Mouse (Mus musculus) heart, postnatal 36 days (tissue): ENCODE results near the gene Fam222b. TPM values are rescaled to one million over a fixed set of nuclear protein-coding genes. Genes with fewer than 3 reads are reported as not detected.

ENCODE experiments used
- DNase-seq, 2 experiments: peaks; one replicate each; pipeline ENCODE4 v3.0.0; 2021 to 2022
- intact Hi-C: fragments of 180-260 bp; cut with DNase I; formaldehyde crosslinking; loops from one replicate; pipeline ENCODE4 v1.15.1; 2025
- total RNA-seq, 2 experiments: library from RNA; stranded (reverse); gene quantifications; 2 replicates each; pipeline ENCODE4 v1.2.3; 2021

The Fam222b gene
- total RNA-seq, 2 experiments from 2014 or later: 11.7 to 12.3 TPM

DNA sequence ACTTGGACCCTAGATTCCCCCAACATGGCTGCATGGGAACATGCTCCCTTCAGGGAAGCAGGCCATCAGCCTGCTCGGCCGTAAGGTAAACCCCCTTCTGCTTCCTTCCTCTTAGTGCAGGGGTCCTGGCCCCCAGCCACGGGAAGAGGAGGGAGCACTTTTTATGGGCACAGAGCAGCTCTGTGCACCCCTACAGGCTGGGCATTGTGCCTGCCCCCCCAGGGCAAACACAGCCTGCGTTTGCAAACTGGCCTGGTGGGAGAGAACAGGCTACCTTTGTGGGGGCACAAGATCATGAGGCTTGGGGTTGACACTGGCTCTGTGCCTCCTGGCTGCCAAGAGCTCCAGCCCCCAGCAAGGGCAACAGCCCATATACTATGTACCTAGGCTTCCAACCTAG is 67.5 kb downstream of the Fam222b start:
- DNase-seq: no peak
- intact Hi-C loops: loop anchor here (5.0 kb wide), 2 partner anchors 80 to 100 kb away; partner anchors contain the start of gene Eral1

DNA sequence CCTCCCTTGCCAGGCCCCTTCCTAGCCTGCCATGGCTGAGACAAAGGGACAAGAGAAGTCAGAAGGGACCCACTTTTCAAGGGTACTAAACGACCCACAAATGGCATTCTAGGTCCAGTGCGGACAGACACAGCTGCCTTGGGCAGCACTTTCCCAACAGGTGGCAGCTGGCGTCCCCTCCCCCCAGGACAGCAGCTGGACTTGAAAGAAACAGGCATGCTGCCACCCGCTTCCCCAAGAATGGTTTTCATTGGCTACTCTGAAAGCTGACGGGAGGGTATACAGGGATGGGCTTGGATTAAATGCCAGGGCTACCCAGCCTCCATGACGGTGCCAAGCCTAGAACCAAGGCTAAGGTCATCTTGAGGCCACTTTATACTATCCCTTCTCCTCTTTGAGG is 68.0 kb downstream of the Fam222b start:
- intact Hi-C loops: loop anchor here (5.0 kb wide), 2 partner anchors 80 to 100 kb away; partner anchors contain the start of gene Eral1
- DNase-seq: no peak

- no peak for DNase-seq
- intact Hi-C loops: loop anchor here (5.0 kb wide), 2 partner anchors 81 to 101 kb away; partner anchors contain the start of gene Eral1
Measured at GRCm38 (mm10) chr11:78163045-78163444, 68.6 kb downstream of the Fam222b start.

GRCm38 (mm10) chr11:78163681-78164603 is 69.5 kb downstream of the Fam222b start:
- intact Hi-C loops: loop anchor here (5.0 kb wide), 2 partner anchors 82 to 102 kb away; partner anchors contain the start of gene Eral1
- peak; percentile 53 to 62 for DNase-seq

DNA sequence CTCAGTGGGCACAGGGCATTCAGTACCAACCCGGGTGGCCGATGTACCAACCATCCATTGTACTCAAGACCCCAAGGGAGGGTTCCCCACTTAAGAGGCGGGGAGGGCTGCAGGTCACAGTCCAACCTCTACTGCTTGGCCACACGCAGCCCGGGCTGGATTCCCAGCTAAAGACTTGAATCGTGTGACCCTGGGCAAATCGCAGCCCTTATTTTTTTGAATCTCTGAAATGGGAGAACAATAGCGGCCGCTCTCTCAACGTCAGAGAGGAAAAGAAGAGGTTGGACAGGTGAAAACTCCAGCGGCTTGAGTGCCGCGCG is 70.1 kb downstream of the Fam222b start:
- intact Hi-C loops: loop anchor here (5.0 kb wide), 2 partner anchors 82 to 102 kb away; partner anchors contain the start of gene Eral1
- no peak for DNase-seq

DNA sequence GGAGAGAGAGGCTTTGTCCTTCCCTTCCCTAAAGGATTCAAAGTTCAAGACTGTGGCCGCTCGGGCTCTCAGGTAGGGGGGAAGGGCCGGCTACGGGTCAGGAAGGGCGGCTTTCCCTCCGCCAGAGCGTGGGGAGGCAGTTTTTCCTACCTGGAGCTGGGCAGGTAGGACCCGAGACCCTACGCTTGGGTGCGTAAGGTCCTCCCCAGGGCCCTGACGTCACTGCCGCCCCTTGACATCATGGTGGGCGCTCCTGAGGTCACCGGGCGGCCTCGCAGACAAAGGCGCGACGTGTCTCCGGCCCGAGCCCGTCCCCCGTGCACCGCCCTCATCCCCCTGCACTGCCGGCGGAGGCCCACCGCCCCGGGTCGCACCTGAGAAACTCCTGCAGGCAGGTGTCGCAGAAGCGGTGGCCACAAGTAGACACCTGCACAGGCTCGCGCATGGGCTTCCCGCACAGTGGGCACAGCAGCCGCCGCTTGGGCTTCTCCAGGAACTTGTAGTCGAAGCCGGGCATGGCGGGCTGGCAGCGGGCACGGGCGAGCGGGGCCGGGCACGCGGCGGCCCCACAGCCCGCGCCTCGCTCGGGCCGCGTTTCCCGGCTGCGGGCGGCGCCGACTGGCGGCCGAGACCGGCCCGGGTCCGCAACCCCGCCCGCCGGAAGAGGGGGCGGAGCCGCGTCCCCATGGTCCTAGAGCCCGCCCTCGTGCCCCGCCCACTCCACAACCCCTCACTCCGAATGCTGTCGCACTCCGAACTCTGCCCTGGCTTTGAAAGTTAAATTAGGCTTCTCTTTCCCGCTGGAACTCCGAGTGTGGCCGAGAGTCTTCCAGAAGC is 70.7 kb downstream of the Fam222b start, which contains the start of gene Traf4:
Gene Traf4, minus strand, starts transcription at position 666 of the 837 bp plus-strand sequence.
- DNase-seq: peak; percentile 86 to 88
- intact Hi-C loops: loop anchor here (5.0 kb wide), 2 partner anchors 83 to 103 kb away; partner anchors contain the start of gene Eral1

DNA sequence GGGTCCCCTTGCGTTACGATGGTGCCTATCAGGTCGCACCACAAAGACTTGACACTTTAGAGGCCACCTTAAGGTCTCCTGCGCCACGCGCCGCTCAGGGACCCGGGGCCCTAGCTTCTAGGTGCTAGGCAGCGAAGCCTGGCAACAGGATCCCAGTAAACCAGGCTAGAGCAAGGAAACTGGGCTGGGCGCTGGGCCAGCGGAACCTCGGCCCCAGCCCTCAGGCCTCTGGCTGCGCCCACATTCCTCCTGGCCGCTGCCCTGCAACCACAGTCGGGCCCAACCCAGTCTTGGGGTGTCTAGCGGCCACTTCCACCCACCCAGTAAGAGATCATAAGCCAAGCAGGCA is 71.3 kb downstream of the Fam222b start:
- intact Hi-C loops: no loop called here
- no peak for DNase-seq

DNA sequence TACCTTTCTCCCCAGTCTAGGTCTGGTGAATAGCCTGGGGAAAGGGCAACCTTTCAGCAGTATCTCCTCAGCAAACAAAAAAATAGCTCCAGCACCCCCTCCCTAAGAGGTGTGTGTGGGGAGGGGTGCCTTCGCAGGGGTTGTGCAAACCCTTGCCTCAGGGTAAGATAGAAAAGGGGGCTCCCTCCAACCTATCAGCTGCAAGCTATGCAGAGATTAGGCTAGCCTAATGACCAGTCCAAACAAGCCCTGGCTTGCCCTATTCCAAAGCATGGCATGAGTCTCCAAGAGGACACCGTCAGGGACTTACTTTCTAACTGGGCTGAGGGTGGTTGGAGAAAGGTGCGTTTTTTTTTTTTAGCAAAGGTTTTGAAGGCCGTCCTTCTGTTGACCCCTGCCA is 71.7 kb downstream of the Fam222b start:
- intact Hi-C loops: no loop called here
- no peak for DNase-seq

DNA sequence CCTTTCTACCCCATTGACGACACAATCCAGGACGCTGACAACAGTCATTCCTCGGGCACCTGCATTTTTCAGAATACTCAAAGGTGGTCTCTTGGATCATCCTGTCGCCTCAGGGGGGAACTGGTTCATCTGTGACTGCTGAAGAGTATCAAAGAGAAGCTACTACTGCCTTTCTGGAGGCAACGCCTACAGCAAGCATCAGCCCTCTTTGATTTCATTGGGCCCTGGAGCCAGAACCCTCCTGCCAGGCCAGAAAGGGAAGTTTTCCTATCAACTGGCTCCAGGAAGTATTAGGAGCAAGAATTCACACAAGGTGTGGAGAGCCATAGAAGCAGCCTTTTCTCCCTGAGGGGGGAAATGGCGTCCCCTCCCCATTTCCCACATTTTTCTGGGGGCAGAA is 72.2 kb downstream of the Fam222b start:
- intact Hi-C loops: no loop called here
- no peak for DNase-seq

DNA sequence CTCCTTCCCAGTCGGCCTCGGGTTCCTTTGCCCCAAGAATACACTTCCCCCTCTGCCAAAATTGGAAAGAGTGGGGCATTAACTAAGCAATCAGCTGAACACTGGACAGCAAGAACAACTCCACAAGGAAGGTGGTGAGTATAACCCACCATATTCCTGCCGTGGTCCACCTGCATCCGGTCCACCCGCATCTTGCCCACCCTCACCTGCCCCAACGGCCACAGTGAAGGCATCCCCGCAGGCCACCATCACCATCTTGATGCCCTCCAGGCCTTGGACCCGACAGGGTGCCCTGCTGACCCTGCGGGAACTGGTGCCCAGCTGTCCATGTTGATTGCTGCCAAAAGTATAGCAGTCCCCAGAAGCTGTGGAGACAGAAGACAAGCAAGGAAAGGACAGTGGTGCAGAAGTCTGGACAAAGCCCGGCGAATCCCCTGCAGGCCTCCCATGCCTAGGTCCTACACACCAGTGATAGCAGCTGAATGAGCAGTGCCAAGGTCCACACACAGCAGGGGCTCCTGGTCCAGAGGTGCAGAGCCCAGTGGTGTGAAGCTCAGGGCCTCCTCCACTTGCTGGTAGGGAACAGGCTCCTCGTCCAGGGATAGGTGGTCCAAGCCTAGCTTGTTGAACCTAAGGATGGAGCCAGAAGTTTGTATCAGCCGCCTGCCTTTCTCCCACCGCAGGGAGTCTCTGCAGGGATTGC is 72.9 kb downstream of the Fam222b start:
- DNase-seq: no peak
- intact Hi-C loops: no loop called here

- DNase-seq: no peak
- intact Hi-C loops: no loop called here
Measured at GRCm38 (mm10) chr11:78168541-78169468, 74.3 kb downstream of the Fam222b start.

DNA sequence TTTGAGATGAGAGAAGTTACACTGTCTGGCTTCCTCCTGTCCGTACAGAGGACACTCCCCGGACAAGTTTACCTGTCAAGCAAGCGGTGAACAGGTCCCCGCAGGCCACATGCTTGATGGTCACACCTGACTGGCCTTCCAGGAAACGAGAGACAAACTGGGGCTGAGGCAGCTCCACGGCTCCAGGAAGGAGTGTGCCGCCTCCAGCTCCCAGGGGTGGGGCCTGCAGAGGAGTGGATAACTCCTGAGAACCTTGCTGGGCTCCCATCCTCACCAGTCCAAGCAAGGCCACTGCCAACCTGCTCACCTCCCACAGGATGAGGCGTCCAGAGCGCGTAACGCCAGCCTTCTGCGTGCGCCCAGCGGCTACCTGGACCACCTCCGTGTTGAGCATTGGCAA is 75.8 kb downstream of the Fam222b start:
- DNase-seq: no peak
- intact Hi-C loops: loop anchor here (10.0 kb wide), 1 partner anchor 346 kb away; no protein-coding TSS in a partner anchor

GRCm38 (mm10) chr11:78171328-78171727 is 76.9 kb downstream of the Fam222b start:
- intact Hi-C loops: loop anchor here (10.0 kb wide), 1 partner anchor 347 kb away; no protein-coding TSS in a partner anchor
- no peak for DNase-seq

DNA sequence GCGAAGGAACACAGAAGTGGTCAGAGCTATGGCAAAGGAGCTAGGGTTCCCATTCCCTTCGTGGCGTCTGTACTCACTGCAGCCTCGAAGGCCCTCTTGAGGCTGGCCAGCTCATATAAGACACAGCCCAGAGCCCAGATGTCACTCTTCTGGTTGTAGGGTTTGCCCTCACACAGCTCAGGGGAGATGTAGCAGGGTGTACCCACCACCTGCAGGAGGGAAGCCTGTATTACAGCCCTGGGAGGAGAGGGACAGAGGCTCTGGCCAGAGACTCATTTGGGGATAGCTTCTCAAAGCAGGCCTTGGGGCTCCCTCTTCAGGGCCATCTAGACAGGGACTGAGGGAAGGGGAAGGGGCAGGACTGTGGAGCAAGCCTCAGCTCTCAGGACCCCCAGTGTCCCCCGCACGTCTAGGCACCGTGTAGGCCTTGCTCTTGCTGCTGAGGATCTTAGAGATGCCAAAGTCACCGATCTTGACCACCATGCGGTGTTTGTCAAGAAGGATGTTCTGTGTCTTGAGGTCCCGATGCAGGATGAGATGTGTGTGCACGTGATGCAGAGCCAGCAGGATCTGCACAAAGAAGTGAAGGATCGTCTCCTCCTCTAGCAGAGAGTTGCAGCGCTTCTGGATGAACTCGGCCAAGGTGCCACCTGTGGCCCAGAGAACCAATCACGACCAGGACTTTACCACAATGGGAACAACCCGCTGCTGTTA is 77.7 kb downstream of the Fam222b start:
- intact Hi-C loops: loop anchor here (10.0 kb wide), 1 partner anchor 347 kb away; no protein-coding TSS in a partner anchor
- DNase-seq: no peak

DNA sequence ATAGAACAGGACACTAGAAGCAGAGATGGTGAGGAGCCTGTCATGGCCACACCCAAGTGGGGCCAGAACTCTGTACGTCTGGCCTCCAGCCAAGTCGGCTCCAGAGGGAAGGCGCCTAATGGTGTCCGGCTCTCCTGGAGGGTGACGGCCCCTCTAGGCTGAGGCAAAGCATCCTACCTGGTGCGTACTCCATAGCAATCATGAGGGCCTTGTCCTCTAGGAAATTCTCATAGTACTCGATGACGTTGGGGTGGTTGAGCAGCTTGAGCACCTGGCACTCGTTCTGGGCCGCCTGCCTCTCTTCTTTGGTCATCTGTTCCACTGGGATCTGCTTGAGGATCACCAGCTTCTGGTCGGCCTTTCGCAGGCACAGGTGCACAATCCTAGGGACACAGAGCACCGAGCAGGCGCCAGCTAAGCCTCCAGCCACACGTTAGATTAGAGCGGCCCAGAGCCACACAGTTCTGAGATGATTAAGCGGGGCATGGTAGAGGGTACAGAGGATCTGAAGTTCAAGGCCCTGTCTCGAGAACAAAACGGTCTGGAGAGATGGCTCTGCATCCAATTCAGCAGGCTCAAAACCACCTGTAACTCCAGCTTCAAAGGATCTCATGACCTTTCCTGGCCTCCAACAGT is 78.4 kb downstream of the Fam222b start:
- intact Hi-C loops: loop anchor here (10.0 kb wide), 1 partner anchor 348 kb away; no protein-coding TSS in a partner anchor

GRCm38 (mm10) chr11:78174506-78174905 is 80.0 kb downstream of the Fam222b start:
- DNase-seq: no peak
- intact Hi-C loops: loop anchor here (10.0 kb wide), 1 partner anchor 350 kb away; no protein-coding TSS in a partner anchor

More for the DNA sequence above, 78.4 kb downstream of the Fam222b start:
- no peak for DNase-seq

DNA sequence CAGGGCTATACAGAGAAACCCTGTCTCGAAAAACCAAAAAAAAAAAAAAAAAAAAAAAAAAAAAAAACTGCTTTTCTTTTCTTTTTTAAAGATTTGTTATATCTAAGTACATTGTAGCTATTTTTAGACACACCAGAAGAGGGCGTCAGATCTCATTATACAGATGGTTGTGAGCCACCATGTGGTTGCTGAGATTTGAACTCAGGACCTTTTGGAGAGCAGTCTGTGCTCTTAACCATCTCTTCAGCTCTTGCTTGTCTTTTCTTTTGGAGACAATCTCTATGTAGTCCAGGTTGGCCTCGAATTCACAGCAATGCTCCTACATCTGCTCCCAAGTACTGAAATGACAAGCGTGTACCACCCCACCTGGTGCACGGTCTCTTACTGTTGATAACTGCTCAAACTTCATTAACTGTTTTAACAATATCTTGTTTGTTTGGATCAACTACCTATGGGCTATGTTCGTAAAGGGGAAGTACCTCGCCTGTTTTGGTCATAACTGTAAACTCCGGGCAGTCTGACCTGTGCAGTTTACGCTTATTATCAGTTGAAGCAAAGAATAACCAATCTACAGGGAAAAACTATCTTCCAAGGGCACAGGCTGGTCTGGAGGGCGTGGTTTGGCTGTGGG is 81.4 kb downstream of the Fam222b start:
- intact Hi-C loops: loop anchor here (2.0 to 10.0 kb wide), 3 partner anchors 17 to 351 kb away; no protein-coding TSS in a partner anchor
- DNase-seq: no peak
